Mouse (Mus musculus): Measurements from ENCODE around the gene Gm4297. TPM values are rescaled to one million over a fixed set of nuclear protein-coding genes. Genes with fewer than 3 reads are reported as not detected.
"Not testable (repeated sequence)": the region's sequence is repeated elsewhere in the genome, so short reads cannot be mapped to it uniquely, and the experiment has no call there.

Gm4297 gene
- not detected for total RNA-seq (2022)

DNA sequence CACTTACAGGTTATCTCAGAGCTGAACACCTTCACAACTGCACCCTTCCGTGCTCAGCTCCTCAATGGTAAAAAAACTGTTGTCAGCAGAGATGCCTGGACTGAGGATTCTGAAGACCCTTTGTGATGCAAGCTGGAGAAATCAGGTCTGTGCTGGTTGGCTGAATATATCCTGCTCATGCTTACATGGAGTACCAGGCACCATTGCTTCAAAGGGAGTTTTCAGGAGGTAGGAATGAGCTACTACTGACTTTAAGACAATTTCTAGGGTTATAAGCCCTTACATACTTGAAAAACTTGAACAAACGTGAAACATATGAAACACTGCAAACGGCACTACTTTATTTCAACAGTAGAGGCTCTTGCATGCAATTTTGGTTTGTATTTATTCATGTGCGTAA is at the start of gene Gm4297:
Gene Gm4297 (minus strand): TSS at position 101 of the 400 bp plus-strand sequence.
- DNase-seq (ENCODE audit: low spot score in 2 of 2): not testable (repeated sequence)

Small RNA genes within 50 kb of the gene (microRNA-seq; reads per million reads assigned to microRNA genes)
- not detected for gene Gm27839
- gene Gm27910: not detected

Other genes starting within 250 kb of the Gm4297 start
- gene Gm5934, start 74.1 kb downstream of the Gm4297 start, total RNA-seq (2022): not detected
- gene Gm5935, start 200.3 kb upstream of the Gm4297 start, total RNA-seq (2022): not detected